Mouse (Mus musculus) liver, adult 2 months (tissue): ENCODE measurements around the gene Zp3r.

ENCODE experiments used
- CTCF ChIP-seq: fragments of 200-500 bp; IDR thresholded peaks from 2 replicates; pipeline ENCODE4 v1.5.1; 2011; ENCODE audit warnings: low read depth, low read length, control low read depth
- POLR2A ChIP-seq: fragments of 200-500 bp; IDR thresholded peaks from 2 replicates; pipeline ENCODE4 v1.6.1; 2011; ENCODE audit warnings: low read length, control low read depth; ENCODE audit not compliant: insufficient read depth; ENCODE audit errors: extremely low read depth

- TF ChIP-seq CTCF, result no peak
- TF ChIP-seq POLR2A, result no peak
These were observed 49.1 kb upstream of the Zp3r start for GRCm38 (mm10) chr1:130678551-130678950.
